Mouse (Mus musculus): ENCODE measurements at regions not wholly inside any gene's neighbourhood (a gene's known extent, or its start where the extent isn't known, plus 50 kb on each side); places are given as distances from the start of the nearest gene placed in this dataset.

GRCm38 (mm10) chrX:13386354-13386753 is 79.6 kb upstream of the Nyx start:
- 89% methylated on average over 9 of the region's 9 CpGs for WGBS
- H3K4me2 ChIP-seq (replicated peaks): no peak overlapping the region
- no peak for ATAC-seq

GRCm38 (mm10) chrX:13398466-13398865 is 67.4 kb upstream of the Nyx start:
- no peak for ATAC-seq
- Histone ChIP-seq H3K27ac (no peak overlapping the region), H3K9me3 (no peaks in the 10 kb centered on the region), H3K36me3 (no peaks in the 10 kb centered on the region), H3K4me3 (replicated peaks) (no peak overlapping the region), H3K4me1 (replicated peaks) (no peaks in the 10 kb centered on the region), H3K27me3 (no peaks in the 10 kb centered on the region), H3K9ac (replicated peaks) (no peak overlapping the region), H3K4me2 (replicated peaks) (no peak overlapping the region)

More at GRCm38 (mm10) chrX:13386354-13386753, 79.6 kb upstream of the Nyx start:
- Histone ChIP-seq H3K27me3 (no peaks in the 10 kb centered on the region), H3K9ac (replicated peaks) (no peak overlapping the region), H3K4me1 (replicated peaks) (no peaks in the 10 kb centered on the region), H3K9me3 (0 out of 2 replicates have a peak, but pooled peaks cover 3% of the 10 kb centered on the region), H3K4me3 (replicated peaks) (no peak overlapping the region), H3K27ac (no peak overlapping the region), H3K36me3 (no peaks in the 10 kb centered on the region)

- 71% methylated on average over 2 of the region's 2 CpGs for WGBS
- Histone ChIP-seq H3K27ac (no peak overlapping the region), H3K4me2 (replicated peaks) (no peak overlapping the region), H3K9me3 (no peaks in the 10 kb centered on the region), H3K4me1 (replicated peaks) (no peaks in the 10 kb centered on the region), H3K36me3 (no peaks in the 10 kb centered on the region), H3K4me3 (replicated peaks) (no peak overlapping the region), H3K27me3 (peaks cover 11% of the 10 kb centered on the region; the same call in 1 of the 2 replicates), H3K9ac (replicated peaks) (no peak overlapping the region)
- ATAC-seq: no peak
Measured at GRCm38 (mm10) chrX:13412726-13413125, 53.2 kb upstream of the Nyx start.

- Histone ChIP-seq H3K4me3 (replicated peaks) (no peak overlapping the region), H3K27me3 (peaks cover 11% of the 10 kb centered on the region; the same call in 1 of the 2 replicates), H3K4me2 (replicated peaks) (no peak overlapping the region), H3K9me3 (no peaks in the 10 kb centered on the region), H3K4me1 (replicated peaks) (no peaks in the 10 kb centered on the region), H3K36me3 (no peaks in the 10 kb centered on the region), H3K27ac (no peak overlapping the region), H3K9ac (replicated peaks) (no peak overlapping the region)
- WGBS: 41% methylated on average over 3 of the region's 3 CpGs
- ATAC-seq: no peak
Measured at GRCm38 (mm10) chrX:13413135-13413534, 52.8 kb upstream of the Nyx start.

Measured in midbrain, embryonic 13.5 days (tissue).